Mouse (Mus musculus): ENCODE measurements at regions not wholly inside any gene's neighbourhood (a gene's known extent, or its start where the extent isn't known, plus 50 kb on each side); places are given as distances from the start of the nearest gene placed in this dataset.

GRCm38 (mm10) chr3:60373662-60374061, 99.0 kb upstream of the Mbnl1 start:
- no peak for DNase-seq (ENCODE audit: extremely low read depth)
- H3K4me1 ChIP-seq (ENCODE audit: control insufficient read depth in 1 of 2, insufficient read depth in 2 of 2): peaks cover 0 to 10% of the 10 kb centered on the region in 2 experiments; a peak in 2 of 4 replicates
- no peak overlapping the region for H3K4me3 ChIP-seq (replicated peaks in 1 of 3; ENCODE audit: low read depth in 2 of 3, low read length in 2 of 3, poor library complexity in 1 of 3)
- H3K9me3 ChIP-seq (replicated peaks; ENCODE audit: low read length): no peaks in the 10 kb centered on the region
- no peak overlapping the region for H3K27ac ChIP-seq (ENCODE audit: insufficient read depth, low read depth)
- no peaks in the 10 kb centered on the region for H3K27me3 ChIP-seq (replicated peaks)
- dilution Hi-C loops (cut with MboI; ENCODE audit: extremely low pct_ligation_motif_present, extremely low pct_unique_long_range_greater_than_20kb, low sequenced_read_pairs): no loop called here
- no peaks in the 10 kb centered on the region for H3K79me2 ChIP-seq (replicated peaks; ENCODE audit: control insufficient read depth, extremely low read depth, insufficient read depth, poor library complexity, severe bottlenecking)
- in situ Hi-C loops (cut with MboI; ENCODE audit: low pct_ligation_motif_present, low pct_unique_long_range_greater_than_20kb, low sequenced_read_pairs): no loop called here
- TF ChIP-seq ELF1 (IDR thresholded peaks at IDR 0.05; ENCODE audit: low read depth, low read length): no peak
- TF ChIP-seq KAT2A (IDR thresholded peaks at IDR 0.05; ENCODE audit: insufficient replicate concordance, low read length): no peak
- no peak for TF ChIP-seq BHLHE40 (IDR thresholded peaks at IDR 0.05; ENCODE audit: low read depth, low read length)
- no peak for TF ChIP-seq ZKSCAN1 (IDR thresholded peaks at IDR 0.05; ENCODE audit: borderline replicate concordance, low read depth, low read length)
- TF ChIP-seq UBTF (IDR thresholded peaks at IDR 0.05; ENCODE audit: low read depth, low read length): no peak
- TF ChIP-seq ZMIZ1 (IDR thresholded peaks at IDR 0.05; ENCODE audit: low read depth, low read length): no peak
- no peak for TF ChIP-seq TBP (conservative IDR thresholded peaks at IDR 0.05; ENCODE audit: low read depth, low read length)
- TF ChIP-seq JUN (IDR thresholded peaks at IDR 0.05; ENCODE audit: insufficient read depth, low read depth, low read length): no peak
- no peak for TF ChIP-seq GABPA (IDR thresholded peaks at IDR 0.05; ENCODE audit: insufficient replicate concordance, low read depth, low read length)
- no peak for TF ChIP-seq PAX5 (IDR thresholded peaks at IDR 0.05; ENCODE audit: low read length)
- no peak for TF ChIP-seq MAX (IDR thresholded peaks at IDR 0.05; ENCODE audit: low read length)
- TF ChIP-seq CHD2 (IDR thresholded peaks at IDR 0.05; ENCODE audit: low read length): no peak
- no peak for TF ChIP-seq TCF12 (IDR thresholded peaks at IDR 0.05; ENCODE audit: low read depth, low read length)
- no peak for TF ChIP-seq SIN3A (IDR thresholded peaks at IDR 0.05; ENCODE audit: low read length)
- no peak for TF ChIP-seq HCFC1 (IDR thresholded peaks at IDR 0.05; ENCODE audit: low read depth, low read length)
- no peaks in the 10 kb centered on the region for H3K36me3 ChIP-seq (replicated peaks in 1 of 2; ENCODE audit: control insufficient read depth in 1 of 2, insufficient read depth in 1 of 2, low read length in 1 of 2)
- H3K4me2 ChIP-seq (ENCODE audit: insufficient read depth, low read depth, poor library complexity, severe bottlenecking): no peak overlapping the region
- H3K9ac ChIP-seq (ENCODE audit: insufficient read depth, low read depth): no peak overlapping the region

- TF ChIP-seq SMC3 (IDR thresholded peaks at IDR 0.05; ENCODE audit: low read depth, low read length) (no peak), ZKSCAN1 (IDR thresholded peaks at IDR 0.05; ENCODE audit: borderline replicate concordance, low read depth, low read length) (no peak), CHD1 (IDR thresholded peaks at IDR 0.05; ENCODE audit: low read depth, low read length) (no peak)
- Histone ChIP-seq H3K9me3 (replicated peaks; ENCODE audit: low read length) (no peaks in the 10 kb centered on the region), H3K36me3 (replicated peaks in 1 of 2; ENCODE audit: control insufficient read depth in 1 of 2, insufficient read depth in 1 of 2, low read length in 1 of 2) (no peaks in the 10 kb centered on the region), H3K79me2 (replicated peaks; ENCODE audit: control insufficient read depth, extremely low read depth, insufficient read depth, poor library complexity, severe bottlenecking) (no peaks in the 10 kb centered on the region), H3K27ac (ENCODE audit: insufficient read depth, low read depth) (no peak overlapping the region), H3K4me3 (replicated peaks in 1 of 3; ENCODE audit: low read depth in 2 of 3, low read length in 2 of 3, poor library complexity in 1 of 3) (no peak overlapping the region), H3K27me3 (replicated peaks) (peaks cover 1% of the 10 kb centered on the region), H3K4me2 (ENCODE audit: insufficient read depth, low read depth, poor library complexity, severe bottlenecking) (no peak overlapping the region), H3K4me1 (ENCODE audit: control insufficient read depth in 1 of 2, insufficient read depth in 2 of 2) (no peaks in the 10 kb centered on the region), H3K9ac (ENCODE audit: insufficient read depth, low read depth) (no peak overlapping the region)
- dilution Hi-C loops (cut with MboI; ENCODE audit: extremely low pct_ligation_motif_present, extremely low pct_unique_long_range_greater_than_20kb, low sequenced_read_pairs): no loop called here
- in situ Hi-C loops (cut with MboI; ENCODE audit: low pct_ligation_motif_present, low pct_unique_long_range_greater_than_20kb, low sequenced_read_pairs): no loop called here
- DNase-seq (ENCODE audit: extremely low read depth): no peak
Observed at GRCm38 (mm10) chr3:60388593-60388992, 84.0 kb upstream of the Mbnl1 start.
